Mouse (Mus musculus) kidney, adult 18-20 months (tissue): Measurements from ENCODE around the gene Src.
"Not testable (repeated sequence)": the region's sequence is repeated elsewhere in the genome, so short reads cannot be mapped to it uniquely, and the experiment has no call there.

ENCODE experiments used
- DNase-seq: peaks from one replicate; pipeline ENCODE4 v3.0.0; 2021

The Src gene

DNA sequence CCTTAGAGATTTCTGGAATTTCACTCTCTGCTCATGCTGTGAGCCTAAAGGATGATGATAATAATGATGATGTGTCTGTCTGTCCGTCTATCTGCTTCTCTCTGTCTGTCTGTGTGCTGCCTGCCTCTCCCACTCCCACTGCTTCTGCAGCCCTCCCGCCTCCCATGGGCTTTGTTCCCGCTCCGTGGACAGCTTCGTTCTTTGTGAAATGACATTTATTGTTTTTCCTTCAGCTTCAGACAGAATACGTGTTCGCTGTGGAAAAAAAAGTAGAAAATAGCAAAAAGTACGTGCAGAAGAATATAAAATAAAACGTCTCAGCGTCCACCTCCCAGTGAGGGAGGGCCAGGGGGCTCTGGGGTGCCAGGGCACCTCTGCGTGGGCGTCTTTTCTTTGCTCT lies 64.5 kb downstream of the Src start:
- DNase-seq: no peak

DNA sequence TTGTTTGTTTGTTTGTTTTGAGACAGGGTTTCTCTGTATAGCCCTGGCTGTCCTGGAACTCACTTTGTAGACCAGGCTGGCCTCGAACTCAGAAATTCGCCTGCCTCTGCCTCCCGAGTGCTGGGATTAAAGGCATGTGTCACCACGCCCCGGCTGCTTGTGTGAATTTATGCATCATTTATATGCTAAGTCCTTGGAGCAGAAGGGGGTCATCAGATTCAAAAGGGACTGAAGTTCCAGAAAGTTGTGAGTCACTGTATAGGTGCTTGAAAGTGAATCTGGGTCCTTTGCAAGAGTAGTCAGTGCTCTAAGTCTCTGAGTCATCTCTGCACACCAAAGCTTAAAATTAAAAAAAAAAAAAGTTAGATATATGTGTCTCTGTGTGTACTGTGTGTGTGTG lies 68.3 kb downstream of the Src start:
- DNase-seq: not testable (repeated sequence)

DNA sequence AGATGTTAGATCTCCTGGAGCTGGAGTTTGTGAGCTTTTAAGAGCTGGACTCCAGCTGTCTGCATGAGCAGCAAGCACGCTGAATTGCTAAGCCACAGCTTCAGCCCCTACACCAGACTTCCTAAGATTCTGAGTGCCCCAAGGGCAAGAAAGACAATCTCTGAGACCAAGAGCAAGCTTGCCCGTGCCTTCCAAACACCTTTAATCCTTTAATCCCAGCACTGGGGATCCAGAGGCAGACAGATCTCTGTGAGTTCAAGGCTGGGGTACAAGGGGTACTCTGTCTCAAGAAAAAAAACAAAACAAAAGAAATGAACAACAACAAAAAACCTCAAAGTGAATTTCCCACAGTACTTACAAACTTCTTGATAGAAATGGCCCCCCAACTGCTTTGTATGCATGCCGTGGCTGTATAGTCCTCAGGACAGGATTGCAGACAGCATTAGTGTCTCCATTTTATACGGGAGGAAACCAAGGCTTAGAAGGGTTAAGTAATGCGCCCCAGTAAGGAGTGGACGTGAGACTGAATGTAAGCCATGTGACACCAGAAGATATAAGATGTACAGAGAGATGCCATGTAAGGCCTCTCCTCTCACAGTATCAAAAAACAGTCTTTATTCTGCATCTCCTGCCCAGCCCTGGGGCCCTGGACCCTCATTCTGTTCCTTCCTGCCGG lies 68.9 kb downstream of the Src start:
- DNase-seq: no peak

DNA sequence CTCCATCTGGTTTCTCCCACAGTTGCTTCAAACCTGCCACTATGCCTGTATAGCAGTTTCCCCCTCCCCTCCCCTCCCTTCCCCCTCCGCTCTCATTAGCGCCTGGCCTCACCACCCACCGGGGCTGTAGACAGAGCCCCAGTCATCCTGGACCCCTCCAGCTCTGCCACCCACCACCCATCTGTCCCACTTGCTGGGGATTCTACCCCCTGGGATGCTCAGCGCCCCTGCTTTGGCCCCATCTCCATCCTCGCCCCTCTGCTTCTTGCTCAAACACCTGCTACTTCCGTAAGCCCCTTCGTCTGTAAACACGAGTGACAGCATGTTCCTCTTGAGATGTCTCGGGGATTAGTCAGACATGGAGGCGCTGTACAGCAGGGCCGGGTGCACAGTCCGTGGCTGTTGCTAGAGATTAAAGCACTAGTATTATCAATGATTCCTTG lies 69.5 kb downstream of the Src start:
- no peak for DNase-seq

DNA sequence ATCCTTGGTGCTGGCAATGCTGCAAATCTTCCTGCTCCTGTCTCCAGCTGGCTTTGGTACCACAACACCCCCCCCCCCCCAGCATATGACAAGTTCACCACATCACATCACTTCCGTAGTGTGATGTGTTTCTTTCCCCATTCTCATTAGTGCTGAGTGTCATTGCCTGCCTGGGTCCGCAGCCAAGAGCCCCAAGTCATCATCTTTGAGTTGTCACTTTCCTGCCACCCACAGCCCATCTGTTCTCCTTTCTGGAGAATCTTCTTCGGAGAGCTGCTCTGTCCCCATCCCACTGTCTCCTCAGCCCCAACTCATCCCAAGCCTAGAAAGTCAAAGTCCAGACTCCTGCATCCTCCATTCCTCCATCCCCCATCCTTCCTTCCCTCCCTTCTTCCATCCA lies 75.0 kb downstream of the Src start:
- no peak for DNase-seq

DNA sequence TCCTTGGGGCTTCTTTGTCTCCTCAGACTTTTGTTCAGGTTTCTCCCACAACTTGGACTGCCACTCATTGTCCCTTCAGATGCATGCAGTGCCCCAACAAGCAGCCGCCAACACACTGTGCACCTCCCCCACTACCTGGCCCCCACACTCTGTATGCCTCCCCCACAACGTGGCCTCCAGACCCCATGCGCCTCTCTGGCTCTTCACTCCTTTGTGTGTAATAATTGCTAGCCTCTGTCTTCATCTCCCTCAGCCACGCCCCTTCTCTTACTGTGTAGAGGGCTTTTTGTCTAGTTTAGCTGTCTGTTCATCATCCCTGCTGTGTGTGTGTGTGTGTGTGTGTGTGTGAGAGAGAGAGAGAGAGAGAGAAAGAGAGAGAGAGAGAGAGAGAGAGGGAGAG lies 80.3 kb downstream of the Src start:
- no peak for DNase-seq

DNA sequence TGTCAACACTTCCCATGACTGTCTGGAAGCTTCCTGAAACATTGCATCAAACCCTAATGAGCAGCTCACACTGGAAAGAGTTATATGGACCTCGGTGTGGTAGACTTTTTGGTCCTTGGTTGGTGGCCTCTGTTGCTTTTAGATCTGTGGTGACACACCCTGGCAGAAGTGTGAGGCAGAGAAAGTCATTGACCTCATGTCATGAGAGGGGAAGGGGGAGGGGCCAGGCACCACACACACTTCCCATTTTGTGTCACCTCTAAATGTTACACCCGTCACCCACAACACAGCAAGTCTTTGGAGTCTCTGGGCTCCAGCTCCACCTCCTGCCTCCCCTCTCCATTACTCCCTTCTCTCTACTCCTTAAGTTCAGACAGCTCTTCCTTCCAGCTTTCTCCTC lies 82.1 kb downstream of the Src start:
- DNase-seq: no peak

DNA sequence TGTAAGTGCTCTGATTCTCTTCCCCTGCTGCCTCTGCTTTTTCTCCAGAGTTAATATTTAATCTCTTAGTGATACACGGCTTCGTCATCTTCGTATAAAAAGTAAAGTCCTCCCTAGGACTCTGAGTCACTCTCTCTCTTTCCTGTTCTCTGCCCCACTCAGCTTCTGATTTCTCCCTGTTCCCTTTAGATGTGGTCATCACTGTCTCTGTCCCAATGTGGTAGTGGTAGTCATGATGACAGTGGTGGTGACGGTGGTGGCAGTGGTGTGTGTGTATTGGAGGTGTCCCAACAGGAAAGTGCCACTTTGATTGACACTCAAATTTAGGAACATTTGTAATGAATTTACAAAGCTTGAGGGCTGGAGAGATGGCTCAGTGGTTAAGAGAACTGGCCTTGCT lies 83.1 kb downstream of the Src start:
- DNase-seq: no peak

DNA sequence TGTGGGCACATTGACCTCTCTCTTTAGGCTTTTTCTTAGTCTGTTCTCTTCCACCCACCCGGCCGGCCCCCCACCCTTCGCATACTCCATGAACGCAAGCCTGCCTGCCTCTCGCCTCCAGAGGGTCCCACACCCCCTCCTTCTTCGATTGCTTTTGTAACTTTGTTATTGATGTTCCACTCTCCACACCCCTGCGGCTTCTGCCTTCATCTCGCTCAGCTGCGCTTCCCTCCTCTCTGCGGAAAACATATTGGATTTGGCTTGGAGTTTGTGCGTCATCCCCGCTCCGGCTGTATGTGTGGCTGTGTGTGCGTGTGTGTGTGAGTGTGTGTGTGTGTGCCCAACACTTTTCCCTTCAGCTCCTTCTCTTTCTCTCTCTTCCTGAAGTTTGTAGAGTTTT lies 88.5 kb downstream of the Src start:
- no peak for DNase-seq

DNA sequence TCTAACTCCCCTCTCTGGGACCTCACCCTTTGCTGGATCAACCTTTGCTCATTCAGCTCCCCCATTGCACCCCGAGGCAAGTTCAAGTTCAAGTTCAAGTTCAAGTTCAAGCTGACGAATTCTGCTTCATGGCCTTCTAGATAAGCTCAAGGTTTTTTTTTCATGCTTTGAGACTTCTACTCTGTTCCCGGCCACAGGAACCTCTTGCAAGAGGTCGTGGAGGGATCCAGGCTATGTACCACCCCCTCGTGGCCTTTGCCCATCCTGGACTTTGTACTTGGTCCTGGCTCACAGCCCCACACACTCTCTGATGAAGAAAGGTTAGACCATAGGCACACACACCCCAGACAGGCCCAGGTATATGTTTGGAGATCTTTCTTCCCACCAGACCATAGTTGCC lies 90.9 kb downstream of the Src start:
- DNase-seq: peak; percentile 65

DNA sequence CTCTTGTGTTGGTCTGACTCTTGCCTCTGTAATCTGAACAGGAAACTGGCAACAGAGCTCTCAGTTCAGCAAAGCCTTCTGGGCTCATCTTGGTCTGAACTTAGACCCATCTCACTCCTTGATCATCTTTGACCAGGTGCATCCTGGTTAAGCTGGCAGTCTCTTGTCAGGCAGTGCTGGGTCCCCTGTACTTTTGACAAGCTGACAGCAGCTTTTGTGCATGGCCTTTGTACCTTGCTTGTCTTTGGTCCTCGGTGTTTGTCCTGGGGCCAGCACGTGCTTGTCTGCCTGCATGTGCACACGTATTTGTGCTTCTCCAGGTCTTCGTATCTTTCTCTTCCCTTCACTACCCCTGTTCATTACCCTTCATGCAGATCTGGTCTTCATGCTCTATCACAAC lies 91.8 kb downstream of the Src start:
- DNase-seq: peak; percentile 23

DNA sequence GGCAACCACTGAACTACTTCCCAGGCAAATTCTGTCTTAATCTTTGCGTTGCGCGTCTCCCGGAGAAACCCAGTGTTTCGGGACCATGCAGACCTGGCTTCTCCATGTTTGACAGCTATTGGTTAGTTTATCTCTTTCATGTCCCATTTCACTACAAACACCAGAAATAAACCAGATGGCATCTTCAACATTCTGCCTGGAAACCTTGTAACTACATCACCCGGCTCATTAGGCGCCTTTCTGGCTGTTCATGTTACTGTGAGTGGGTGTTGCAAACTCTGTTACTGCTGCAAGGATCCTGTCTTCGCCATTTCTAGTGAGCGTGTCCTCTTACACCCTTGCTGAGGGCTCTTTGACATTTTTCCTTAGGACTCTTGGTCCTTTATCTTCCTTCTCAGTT lies 94.6 kb downstream of the Src start:
- DNase-seq: no peak

DNA sequence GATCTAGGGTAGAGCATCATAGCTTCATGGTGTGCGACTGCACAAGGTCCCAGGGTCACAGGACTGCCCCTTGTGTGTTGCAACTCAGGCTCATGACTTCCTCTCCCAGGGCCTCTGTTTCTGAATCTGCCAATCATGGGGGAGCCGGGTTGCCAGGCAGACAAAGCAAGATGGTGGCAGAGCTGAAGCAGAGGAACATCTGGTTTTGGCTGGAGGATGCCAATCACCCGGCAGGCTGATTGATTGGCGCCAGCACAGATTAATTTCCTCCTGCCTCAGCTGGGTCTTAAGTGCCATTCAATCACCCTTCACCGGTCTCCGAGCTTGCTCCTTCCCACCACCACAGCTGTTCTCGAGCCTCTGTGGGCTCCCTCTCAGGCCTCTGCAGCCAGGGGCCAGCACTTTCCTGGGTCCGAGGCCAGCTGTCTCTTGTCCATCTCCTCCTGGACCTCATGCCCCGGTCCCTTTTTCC lies 95.5 kb downstream of the Src start:
- no peak for DNase-seq

DNA sequence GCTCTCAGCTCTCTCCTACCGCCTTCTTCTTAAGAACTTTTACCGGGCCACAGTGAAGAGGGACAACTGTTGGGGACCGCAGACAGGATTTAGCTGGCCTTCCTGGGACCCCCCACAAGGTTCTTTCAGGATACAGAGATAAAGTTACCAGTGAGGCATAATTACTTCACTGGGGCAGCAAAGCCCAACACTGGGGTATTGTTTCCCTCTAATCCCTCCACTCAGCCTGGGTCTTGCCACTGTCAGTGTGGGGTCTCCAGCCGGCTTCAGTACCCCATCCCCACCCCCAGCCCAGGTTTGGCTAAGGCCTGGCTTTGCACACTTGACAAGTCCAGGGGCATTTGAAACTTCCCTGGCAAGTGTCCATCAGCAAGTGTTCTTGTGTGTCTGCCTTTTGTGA lies 96.1 kb downstream of the Src start:
- no peak for DNase-seq

DNA sequence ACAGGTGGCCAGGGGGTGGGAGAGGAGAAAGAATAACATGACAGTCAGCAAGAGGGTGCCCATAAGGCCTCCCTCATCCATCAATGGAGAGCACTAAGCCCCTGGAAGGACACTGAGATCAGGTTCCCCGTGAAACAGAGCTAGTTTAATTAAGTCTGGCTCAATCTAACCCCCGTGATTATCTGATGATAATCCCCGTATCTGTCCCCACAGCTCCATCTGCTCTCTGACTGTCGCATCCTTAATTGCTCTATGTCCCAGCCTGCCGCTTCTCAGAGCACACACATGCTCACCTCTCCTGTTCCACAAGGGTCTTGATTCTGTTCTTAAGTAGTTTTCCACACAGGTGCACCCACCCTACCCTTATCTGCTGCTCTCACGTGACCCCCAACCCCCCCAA lies 99.3 kb downstream of the Src start:
- no peak for DNase-seq

DNA sequence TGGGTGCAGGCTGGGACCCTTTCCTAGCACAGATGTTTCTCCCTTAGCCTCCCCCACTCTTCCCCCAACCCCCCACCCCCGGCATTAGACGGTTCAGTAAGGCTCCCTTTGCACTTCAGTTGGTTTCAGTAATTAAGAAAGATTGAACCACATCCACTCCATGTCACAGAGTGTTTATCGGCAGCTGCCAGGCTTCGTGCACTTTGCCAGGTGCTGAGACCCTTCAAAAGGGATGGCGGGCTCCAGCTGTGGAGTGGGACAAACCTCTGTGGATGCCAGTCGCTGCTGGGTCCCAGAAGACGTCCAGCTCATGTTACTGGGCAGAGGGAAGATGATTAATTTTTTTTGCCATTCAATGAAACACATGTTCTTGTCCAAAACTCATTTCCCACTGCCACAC lies 100.2 kb downstream of the Src start:
- no peak for DNase-seq

DNA sequence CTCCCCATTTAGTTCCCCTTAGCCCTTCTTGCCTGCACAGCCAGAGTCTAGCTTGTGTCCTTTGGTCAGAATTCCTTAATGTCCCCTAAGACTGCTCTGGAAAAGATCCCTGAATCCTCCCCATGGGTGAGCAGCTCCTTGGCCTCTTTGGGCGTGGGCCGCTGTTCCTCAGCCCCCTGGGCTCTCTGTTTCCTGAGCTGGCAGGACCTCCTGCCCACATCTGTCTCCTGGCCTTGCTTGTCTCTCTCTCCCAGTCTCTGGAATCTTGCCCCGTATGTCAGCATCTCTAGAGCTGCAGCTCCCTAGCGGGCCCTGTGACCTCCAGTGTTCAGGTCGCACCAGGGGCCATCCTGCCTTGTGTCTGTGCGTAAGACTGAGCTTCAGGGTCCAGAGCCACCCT lies 101.2 kb downstream of the Src start:
- DNase-seq: no peak

DNA sequence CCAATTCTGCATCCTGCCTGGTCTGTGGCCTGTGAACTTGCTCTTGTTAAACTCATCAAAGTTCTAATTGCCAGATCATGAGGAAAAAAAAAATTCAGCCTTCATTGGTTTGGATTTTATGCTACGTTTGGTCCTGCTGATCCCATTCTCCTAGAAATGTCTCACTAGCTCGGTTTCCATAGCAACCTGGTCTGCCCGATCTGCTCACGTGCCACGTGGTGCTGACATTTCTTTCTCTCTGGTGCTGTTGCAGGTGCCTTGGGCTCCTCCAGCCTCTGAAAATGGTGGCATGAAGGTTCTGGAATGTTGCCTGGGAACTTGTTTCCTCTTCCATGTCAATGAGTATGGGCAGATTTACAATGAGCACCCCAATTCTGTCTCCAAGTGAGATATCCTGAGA lies 102.3 kb downstream of the Src start:
- DNase-seq: no peak
